Mouse (Mus musculus): Measurements from ENCODE around the gene Parvg. TPM values are rescaled to one million over a fixed set of nuclear protein-coding genes. Genes with fewer than 3 reads are reported as not detected.

Parvg gene
- polyA plus RNA-seq, 1 experiment from 2014 or later, result 4.3 TPM

- TF ChIP-seq EP300 (IDR thresholded peaks at IDR 0.05) (no peak), CTCF (IDR thresholded peaks at IDR 0.05) (no peak)
- no peak overlapping the region for H3K4me2 ChIP-seq (replicated peaks; ENCODE audit: low read depth, low read length)
- no peak overlapping the region for H3K4me3 ChIP-seq (ENCODE audit: low read depth, low read length)
- H3K36me3 ChIP-seq (ENCODE audit: insufficient read depth, low read length), result no peaks in the 10 kb centered on the region
- H3K4me1 ChIP-seq (ENCODE audit: insufficient read depth, low read depth, low read length), result no peaks in the 10 kb centered on the region
- no peak for ATAC-seq
- no peaks in the 10 kb centered on the region for H3K9me3 ChIP-seq (ENCODE audit: low read length)
- WGBS, result 49% methylated on average over 10 of the region's 10 CpGs
- no peaks in the 10 kb centered on the region for H3K27me3 ChIP-seq (replicated peaks; ENCODE audit: insufficient read depth, low read length)
- H3K27ac ChIP-seq (ENCODE audit: low read length), result no peak overlapping the region
- DNase-seq (ENCODE audit: low spot score), result no peak
- H3K9ac ChIP-seq (replicated peaks; ENCODE audit: low read depth), result no peak overlapping the region
These were observed 56.4 kb downstream of the Parvg start for GRCm38 (mm10) chr15:84380181-84380580.

- 86% methylated on average over 9 of the region's 9 CpGs for WGBS
- Histone ChIP-seq H3K36me3 (ENCODE audit: insufficient read depth, low read length) (no peaks in the 10 kb centered on the region), H3K4me2 (replicated peaks; ENCODE audit: low read depth, low read length) (no peak overlapping the region), H3K9me3 (ENCODE audit: low read length) (peaks cover 5% of the 10 kb centered on the region; the same call in 1 of the 2 replicates), H3K4me3 (ENCODE audit: low read depth, low read length) (no peak overlapping the region), H3K27ac (ENCODE audit: low read length) (no peak overlapping the region), H3K27me3 (replicated peaks; ENCODE audit: insufficient read depth, low read length) (no peaks in the 10 kb centered on the region), H3K9ac (replicated peaks; ENCODE audit: low read depth) (no peak overlapping the region), H3K4me1 (ENCODE audit: insufficient read depth, low read depth, low read length) (no peaks in the 10 kb centered on the region)
- ATAC-seq (no peak), DNase-seq (ENCODE audit: low spot score) (no peak)
- TF ChIP-seq CTCF (IDR thresholded peaks at IDR 0.05) (no peak), EP300 (IDR thresholded peaks at IDR 0.05) (no peak)
These were observed 60.2 kb downstream of the Parvg start for GRCm38 (mm10) chr15:84384066-84384465.

- no peaks in the 10 kb centered on the region for H3K4me1 ChIP-seq (ENCODE audit: insufficient read depth, low read depth, low read length)
- WGBS, result 79% methylated on average over 8 of the region's 8 CpGs
- no peaks in the 10 kb centered on the region for H3K36me3 ChIP-seq (ENCODE audit: insufficient read depth, low read length)
- DNase-seq (ENCODE audit: low spot score), result no peak
- ATAC-seq, result no peak
- H3K27ac ChIP-seq (ENCODE audit: low read length), result no peak overlapping the region
- H3K27me3 ChIP-seq (replicated peaks; ENCODE audit: insufficient read depth, low read length), result no peaks in the 10 kb centered on the region
- no peak overlapping the region for H3K4me2 ChIP-seq (replicated peaks; ENCODE audit: low read depth, low read length)
- no peak overlapping the region for H3K4me3 ChIP-seq (ENCODE audit: low read depth, low read length)
- TF ChIP-seq EP300 (IDR thresholded peaks at IDR 0.05) (no peak), CTCF (IDR thresholded peaks at IDR 0.05) (no peak)
- H3K9me3 ChIP-seq (ENCODE audit: low read length), result peaks cover 5% of the 10 kb centered on the region; the same call in 1 of the 2 replicates
- H3K9ac ChIP-seq (replicated peaks; ENCODE audit: low read depth), result no peak overlapping the region
These were observed 62.3 kb downstream of the Parvg start for GRCm38 (mm10) chr15:84385995-84386565.

- no peak overlapping the region for H3K27ac ChIP-seq (ENCODE audit: low read length)
- no peak for DNase-seq (ENCODE audit: low spot score)
- WGBS, result 82% methylated on average over 8 of the region's 8 CpGs
- H3K36me3 ChIP-seq (ENCODE audit: insufficient read depth, low read length), result no peaks in the 10 kb centered on the region
- no peak for ATAC-seq
- H3K4me3 ChIP-seq (ENCODE audit: low read depth, low read length), result no peak overlapping the region
- no peak overlapping the region for H3K4me2 ChIP-seq (replicated peaks; ENCODE audit: low read depth, low read length)
- H3K27me3 ChIP-seq (replicated peaks; ENCODE audit: insufficient read depth, low read length), result no peaks in the 10 kb centered on the region
- no peaks in the 10 kb centered on the region for H3K4me1 ChIP-seq (ENCODE audit: insufficient read depth, low read depth, low read length)
- no peak overlapping the region for H3K9ac ChIP-seq (replicated peaks; ENCODE audit: low read depth)
- TF ChIP-seq EP300 (IDR thresholded peaks at IDR 0.05), result no peak
- no peak for TF ChIP-seq CTCF (IDR thresholded peaks at IDR 0.05)
- peaks cover 5% of the 10 kb centered on the region; the same call in 1 of the 2 replicates for H3K9me3 ChIP-seq (ENCODE audit: low read length)
These were observed 64.9 kb downstream of the Parvg start for GRCm38 (mm10) chr15:84388698-84389131.

GRCm38 (mm10) chr15:84392131-84392530, 68.3 kb downstream of the Parvg start:
- Histone ChIP-seq H3K4me3 (ENCODE audit: low read depth, low read length) (no peak overlapping the region), H3K27ac (ENCODE audit: low read length) (no peak overlapping the region), H3K9ac (replicated peaks; ENCODE audit: low read depth) (no peak overlapping the region), H3K4me2 (replicated peaks; ENCODE audit: low read depth, low read length) (no peak overlapping the region), H3K27me3 (replicated peaks; ENCODE audit: insufficient read depth, low read length) (no peaks in the 10 kb centered on the region), H3K9me3 (ENCODE audit: low read length) (peaks cover 5% of the 10 kb centered on the region; the same call in 1 of the 2 replicates), H3K4me1 (ENCODE audit: insufficient read depth, low read depth, low read length) (no peaks in the 10 kb centered on the region), H3K36me3 (ENCODE audit: insufficient read depth, low read length) (no peaks in the 10 kb centered on the region)
- ATAC-seq, result no peak
- no peak for DNase-seq (ENCODE audit: low spot score)
- WGBS, result 93% methylated on average over 4 of the region's 4 CpGs
- TF ChIP-seq EP300 (IDR thresholded peaks at IDR 0.05), result no peak
- TF ChIP-seq CTCF (IDR thresholded peaks at IDR 0.05), result no peak

Other genes with a start within 250 kb of the Parvg start
- gene Sult4a1, start 218.3 kb upstream of the Parvg start, polyA plus RNA-seq (2015; fragmentation: Nextera tagmentation; extraction: Ambion mirVana), result 0.17 and 0.24 TPM in 2 replicates
- gene Pnpla5, start 200.9 kb upstream of the Parvg start, polyA plus RNA-seq (2015; fragmentation: Nextera tagmentation; extraction: Ambion mirVana), result not detected in 2 replicates
- gene Pnpla3, start 156.2 kb upstream of the Parvg start, polyA plus RNA-seq (2015; fragmentation: Nextera tagmentation; extraction: Ambion mirVana), result 0.27 and 0.49 TPM in 2 replicates
- gene Samm50, start 131.8 kb upstream of the Parvg start, polyA plus RNA-seq (2015; fragmentation: Nextera tagmentation; extraction: Ambion mirVana), result 59.9 and 63.5 TPM in 2 replicates
- gene Parvb, start 92.0 kb upstream of the Parvg start, polyA plus RNA-seq (2015; fragmentation: Nextera tagmentation; extraction: Ambion mirVana), result 7.9 and 8.5 TPM in 2 replicates
- gene Shisal1, start 123.1 kb downstream of the Parvg start, polyA plus RNA-seq (2015; fragmentation: Nextera tagmentation; extraction: Ambion mirVana), result 0.06 and 0.08 TPM in 2 replicates
- gene Rtl6, start 233.8 kb downstream of the Parvg start, polyA plus RNA-seq (2015; fragmentation: Nextera tagmentation; extraction: Ambion mirVana), result 2.4 and 2.6 TPM in 2 replicates